Mouse (Mus musculus) embryonic facial prominence, embryonic 14.5 days (tissue): Measurements from ENCODE around the gene Samd4b. TPM values are rescaled to one million over a fixed set of nuclear protein-coding genes. Genes with fewer than 3 reads are reported as not detected.

Experiments
- ATAC-seq: fragments of 200-750 bp; cut with Nextera tagmentation; 2 replicates; pipeline ENCODE4 v1.8.0; 2017; ENCODE audit warnings: low read depth, moderate number of reproducible peaks, moderate TSS enrichment
- DNase-seq: peaks from one replicate; pipeline ENCODE4 v3.0.0-alpha.2; 2015; ENCODE audit warnings: low spot score
- H3K27ac ChIP-seq: fragments of 300-500 bp; sonication (generic); replicated peaks from 2 replicates; pipeline ENCODE4 v1.5.1; 2014; ENCODE audit warnings: low read depth, mild to moderate bottlenecking, low read length, moderate library complexity
- H3K27me3 ChIP-seq: fragments of 300-500 bp; sonication (generic); replicated peaks from 2 replicates; pipeline ENCODE4 v1.6.1; 2014; ENCODE audit warnings: low read length; ENCODE audit not compliant: control insufficient read depth, insufficient read depth
- H3K36me3 ChIP-seq: fragments of 300-500 bp; sonication (generic); 2 replicates; pipeline ENCODE4 v1.6.1; 2014; ENCODE audit warnings: low read length, mixed read lengths; ENCODE audit not compliant: control insufficient read depth, insufficient read depth
- H3K4me1 ChIP-seq: fragments of 300-500 bp; sonication (generic); 2 replicates; pipeline ENCODE4 v1.6.1; 2014; ENCODE audit warnings: antibody characterized with exemption, low read length; ENCODE audit not compliant: control insufficient read depth, insufficient read depth
- H3K4me2 ChIP-seq: fragments of 300-500 bp; sonication (generic); 2 replicates; pipeline ENCODE4 v1.6.1; 2014; ENCODE audit warnings: low read depth, mild to moderate bottlenecking, low read length, moderate library complexity, mixed read lengths
- H3K4me3 ChIP-seq: fragments of 300-500 bp; sonication (generic); 2 replicates; pipeline ENCODE4 v1.5.1; 2014; ENCODE audit warnings: low read depth, mild to moderate bottlenecking, low read length
- H3K9ac ChIP-seq: fragments of 300-500 bp; sonication (generic); 2 replicates; pipeline ENCODE4 v1.6.1; 2014; ENCODE audit warnings: low read depth, mild to moderate bottlenecking, low read length, moderate library complexity, mixed read lengths
- H3K9me3 ChIP-seq: fragments of 300-500 bp; sonication (generic); 2 replicates; pipeline ENCODE4 v1.6.1; 2016; ENCODE audit warnings: low read length; ENCODE audit not compliant: control insufficient read depth
- WGBS: fragments of 180-500 bp; shearing (Covaris S2); extraction: QIAGEN DNeasy Blood & Tissue Kit; methylation state at CpG from one replicate; pipeline ENCODE4 v1.1.7; 2014; 5-methylcytosine and 5-hydroxymethylcytosine counted together
- polyA plus RNA-seq: library from polyadenylated mRNA; unstranded; fragments of >200 nt; fragmentation: Nextera tagmentation; extraction: Ambion mirVana; gene quantifications from 2 replicates; pipeline ENCODE4 v1.2.1, GENCODE M21; 2014

The Samd4b gene
- polyA plus RNA-seq, 1 experiment from 2014 or later, result 33.8 TPM

GRCm38 (mm10) chr7:28437964-28438363 lies 160.0 kb downstream of the Samd4b start:
- DNase-seq, result no peak
- H3K4me3 ChIP-seq, result no peak overlapping the region
- H3K4me1 ChIP-seq, result peaks cover 12% of the 10 kb centered on the region
- no peak overlapping the region for H3K9ac ChIP-seq
- H3K36me3 ChIP-seq, result no peaks in the 10 kb centered on the region; the same call in 1 of the 2 replicates
- ATAC-seq, result no peak
- H3K9me3 ChIP-seq, result no peaks in the 10 kb centered on the region
- no peak overlapping the region for H3K27ac ChIP-seq
- no peak overlapping the region for H3K4me2 ChIP-seq
- no peaks in the 10 kb centered on the region for H3K27me3 ChIP-seq

GRCm38 (mm10) chr7:28436932-28437570 lies 160.9 kb downstream of the Samd4b start, which contains the start of gene Gmfg:
Gmfg (plus strand) TSS chr7:28437447.
- 2% methylated on average over 16 of the region's 16 CpGs for WGBS
- no peaks in the 10 kb centered on the region for H3K9me3 ChIP-seq

GRCm38 (mm10) chr7:28436271-28436904 lies 161.6 kb downstream of the Samd4b start:
- H3K4me2 ChIP-seq, result peak overlapping the region; percentile 84
- DNase-seq (peak; percentile 100), ATAC-seq (peak; percentile 99)
- H3K36me3 ChIP-seq, result peaks cover 14% of the 10 kb centered on the region
- no peaks in the 10 kb centered on the region for H3K27me3 ChIP-seq
- 0% methylated on average over 16 of the region's 64 CpGs for WGBS
- peak overlapping the region; percentile 79 for H3K4me3 ChIP-seq
- no peaks in the 10 kb centered on the region for H3K9me3 ChIP-seq
- H3K27ac ChIP-seq, result peak overlapping the region; percentile 71; the same call in 1 of the 2 replicates
- peak overlapping the region; percentile 90 for H3K9ac ChIP-seq
- H3K4me1 ChIP-seq, result peaks cover 13% of the 10 kb centered on the region

More at GRCm38 (mm10) chr7:28436932-28437570, 160.9 kb downstream of the Samd4b start, which contains the start of gene Gmfg:
- Histone ChIP-seq H3K9ac (peak within 1 kb of the TSS; percentile 63), H3K27ac (no peak within 1 kb of the TSS; the same call in 1 of the 2 replicates), H3K4me3 (peak within 1 kb of the TSS; percentile 79), H3K36me3 (peaks cover 9% of the 10 kb centered on the region), H3K4me2 (peak within 1 kb of the TSS; percentile 70), H3K27me3 (no peaks in the 10 kb centered on the region), H3K4me1 (peaks cover 13% of the 10 kb centered on the region)
- peak; percentile 34 for ATAC-seq
- peak; percentile 93 for DNase-seq

- Histone ChIP-seq H3K36me3 (peaks cover 18% of the 10 kb centered on the region), H3K9me3 (no peaks in the 10 kb centered on the region), H3K27me3 (no peaks in the 10 kb centered on the region), H3K4me3 (peak overlapping the region; percentile 79), H3K4me1 (peaks cover 13% of the 10 kb centered on the region), H3K4me2 (peak overlapping the region; percentile 84), H3K27ac (peak overlapping the region; percentile 71), H3K9ac (peak overlapping the region; percentile 90)
- ATAC-seq, result peak; percentile 26
- peak; percentile 19 for DNase-seq
- WGBS, result 1% methylated on average over 13 of the region's 70 CpGs
These were observed 162.2 kb downstream of the Samd4b start for GRCm38 (mm10) chr7:28435660-28436259.

- H3K4me3 ChIP-seq, result no peak overlapping the region
- ATAC-seq (no peak), DNase-seq (no peak)
- no peaks in the 10 kb centered on the region for H3K9me3 ChIP-seq
- no peak overlapping the region for H3K9ac ChIP-seq
- no peak overlapping the region for H3K27ac ChIP-seq
- H3K4me2 ChIP-seq, result no peak overlapping the region
- H3K27me3 ChIP-seq, result no peaks in the 10 kb centered on the region
- peaks cover 22% of the 10 kb centered on the region for H3K36me3 ChIP-seq
- H3K4me1 ChIP-seq, result peaks cover 13% of the 10 kb centered on the region
- 95% methylated on average over 2 of the region's 2 CpGs for WGBS
These were observed 165.7 kb downstream of the Samd4b start for GRCm38 (mm10) chr7:28432252-28432651.

GRCm38 (mm10) chr7:28430512-28430911 lies 167.4 kb downstream of the Samd4b start:
- H3K27ac ChIP-seq, result no peak overlapping the region
- DNase-seq (no peak), ATAC-seq (no peak)
- H3K27me3 ChIP-seq, result no peaks in the 10 kb centered on the region
- H3K9me3 ChIP-seq, result no peaks in the 10 kb centered on the region
- no peak overlapping the region for H3K4me3 ChIP-seq
- H3K4me2 ChIP-seq, result no peak overlapping the region
- H3K36me3 ChIP-seq, result peaks cover 22% of the 10 kb centered on the region
- H3K9ac ChIP-seq, result no peak overlapping the region
- WGBS, result 84% methylated on average over 1 of the region's 1 CpGs
- peaks cover 13% of the 10 kb centered on the region for H3K4me1 ChIP-seq

- Histone ChIP-seq H3K4me3 (no peak overlapping the region), H3K9ac (no peak overlapping the region), H3K4me2 (no peak overlapping the region), H3K27ac (no peak overlapping the region), H3K4me1 (no peaks in the 10 kb centered on the region), H3K27me3 (no peaks in the 10 kb centered on the region), H3K9me3 (no peaks in the 10 kb centered on the region), H3K36me3 (peaks cover 32% of the 10 kb centered on the region)
- no peak for DNase-seq
- no peak for ATAC-seq
These were observed 170.2 kb downstream of the Samd4b start for GRCm38 (mm10) chr7:28427738-28428137.

- Histone ChIP-seq H3K4me2 (no peak overlapping the region), H3K27me3 (no peaks in the 10 kb centered on the region), H3K36me3 (peaks cover 63% of the 10 kb centered on the region), H3K4me1 (no peaks in the 10 kb centered on the region), H3K9me3 (no peaks in the 10 kb centered on the region), H3K9ac (no peak overlapping the region), H3K27ac (no peak overlapping the region), H3K4me3 (no peak overlapping the region)
- ATAC-seq, result no peak
- no peak for DNase-seq
- WGBS, result 93% methylated on average over 1 of the region's 1 CpGs
These were observed 174.9 kb downstream of the Samd4b start for GRCm38 (mm10) chr7:28423018-28423417.
